Mouse (Mus musculus): ENCODE measurements around the gene Xrcc4. TPM values are rescaled to one million over a fixed set of nuclear protein-coding genes. Genes with fewer than 3 reads are reported as not detected.

The Xrcc4 gene
- polyA plus RNA-seq, 1 experiment from 2014 or later = 5.8 TPM

- Histone ChIP-seq H3K4me1 (ENCODE audit: control insufficient read depth, low read depth, low read length) (no peaks in the 10 kb centered on the region), H3K27ac (ENCODE audit: low read length) (no peak overlapping the region), H3K4me3 (ENCODE audit: low read depth, low read length) (no peak overlapping the region), H3K36me3 (ENCODE audit: control insufficient read depth, insufficient read depth) (no peaks in the 10 kb centered on the region), H3K9me3 (replicated peaks; ENCODE audit: control insufficient read depth, low read length) (no peaks in the 10 kb centered on the region), H3K27me3 (ENCODE audit: control insufficient read depth, insufficient read depth, low read depth, low read length) (no peaks in the 10 kb centered on the region), H3K9ac (ENCODE audit: low read depth, low read length) (no peak overlapping the region), H3K4me2 (ENCODE audit: low read depth, low read length) (no peak overlapping the region)
- WGBS (ENCODE audit: insufficient replicate concordance) = 47% methylated on average over 4 of the region's 4 CpGs
- peak; percentile 58; the same call in 1 of the 2 replicates for ATAC-seq (ENCODE audit: low read depth)
Measured at GRCm38 (mm10) chr13:89875499-89875898, 213.9 kb downstream of the Xrcc4 start.

- no peak for ATAC-seq (ENCODE audit: low read depth)
- 67% methylated on average over 3 of the region's 3 CpGs for WGBS (ENCODE audit: insufficient replicate concordance)
- Histone ChIP-seq H3K9ac (ENCODE audit: low read depth, low read length) (no peak overlapping the region), H3K27me3 (ENCODE audit: control insufficient read depth, insufficient read depth, low read depth, low read length) (no peaks in the 10 kb centered on the region), H3K27ac (ENCODE audit: low read length) (no peak overlapping the region), H3K4me1 (ENCODE audit: control insufficient read depth, low read depth, low read length) (no peaks in the 10 kb centered on the region), H3K36me3 (ENCODE audit: control insufficient read depth, insufficient read depth) (no peaks in the 10 kb centered on the region), H3K4me2 (ENCODE audit: low read depth, low read length) (no peak overlapping the region), H3K4me3 (ENCODE audit: low read depth, low read length) (no peak overlapping the region), H3K9me3 (replicated peaks; ENCODE audit: control insufficient read depth, low read length) (no peaks in the 10 kb centered on the region)
Measured at GRCm38 (mm10) chr13:89872725-89873124, 216.7 kb downstream of the Xrcc4 start.

- Histone ChIP-seq H3K27ac (ENCODE audit: low read length) (no peak overlapping the region), H3K9ac (ENCODE audit: low read depth, low read length) (no peak overlapping the region), H3K4me3 (ENCODE audit: low read depth, low read length) (no peak overlapping the region), H3K36me3 (ENCODE audit: control insufficient read depth, insufficient read depth) (no peaks in the 10 kb centered on the region), H3K4me1 (ENCODE audit: control insufficient read depth, low read depth, low read length) (no peaks in the 10 kb centered on the region), H3K9me3 (replicated peaks; ENCODE audit: control insufficient read depth, low read length) (no peaks in the 10 kb centered on the region), H3K27me3 (ENCODE audit: control insufficient read depth, insufficient read depth, low read depth, low read length) (no peaks in the 10 kb centered on the region), H3K4me2 (ENCODE audit: low read depth, low read length) (no peak overlapping the region)
- 62% methylated on average over 5 of the region's 5 CpGs for WGBS (ENCODE audit: insufficient replicate concordance)
- ATAC-seq (ENCODE audit: low read depth) = no peak
Measured at GRCm38 (mm10) chr13:89854139-89854538, 235.3 kb downstream of the Xrcc4 start.

GRCm38 (mm10) chr13:89850746-89851145, 238.7 kb downstream of the Xrcc4 start:
- H3K27me3 ChIP-seq (ENCODE audit: control insufficient read depth, insufficient read depth, low read depth, low read length) = no peaks in the 10 kb centered on the region
- H3K27ac ChIP-seq (ENCODE audit: low read length) = no peak overlapping the region
- no peak overlapping the region for H3K4me2 ChIP-seq (ENCODE audit: low read depth, low read length)
- H3K4me3 ChIP-seq (ENCODE audit: low read depth, low read length) = no peak overlapping the region
- no peak overlapping the region for H3K9ac ChIP-seq (ENCODE audit: low read depth, low read length)
- 66% methylated on average over 2 of the region's 2 CpGs for WGBS (ENCODE audit: insufficient replicate concordance)
- H3K9me3 ChIP-seq (replicated peaks; ENCODE audit: control insufficient read depth, low read length) = no peaks in the 10 kb centered on the region
- no peak for ATAC-seq (ENCODE audit: low read depth)
- H3K4me1 ChIP-seq (ENCODE audit: control insufficient read depth, low read depth, low read length) = no peaks in the 10 kb centered on the region
- H3K36me3 ChIP-seq (ENCODE audit: control insufficient read depth, insufficient read depth) = no peaks in the 10 kb centered on the region

GRCm38 (mm10) chr13:89849955-89850354, 239.5 kb downstream of the Xrcc4 start:
- Histone ChIP-seq H3K9me3 (replicated peaks; ENCODE audit: control insufficient read depth, low read length) (no peaks in the 10 kb centered on the region), H3K27ac (ENCODE audit: low read length) (no peak overlapping the region), H3K4me1 (ENCODE audit: control insufficient read depth, low read depth, low read length) (no peaks in the 10 kb centered on the region), H3K4me2 (ENCODE audit: low read depth, low read length) (no peak overlapping the region), H3K9ac (ENCODE audit: low read depth, low read length) (no peak overlapping the region), H3K4me3 (ENCODE audit: low read depth, low read length) (no peak overlapping the region), H3K27me3 (ENCODE audit: control insufficient read depth, insufficient read depth, low read depth, low read length) (no peaks in the 10 kb centered on the region), H3K36me3 (ENCODE audit: control insufficient read depth, insufficient read depth) (no peaks in the 10 kb centered on the region)
- 71% methylated on average over 1 of the region's 1 CpGs for WGBS (ENCODE audit: insufficient replicate concordance)
- no peak for ATAC-seq (ENCODE audit: low read depth)

GRCm38 (mm10) chr13:89838635-89839034, 250.8 kb downstream of the Xrcc4 start:
- Histone ChIP-seq H3K4me1 (ENCODE audit: control insufficient read depth, low read depth, low read length) (no peaks in the 10 kb centered on the region), H3K27me3 (ENCODE audit: control insufficient read depth, insufficient read depth, low read depth, low read length) (no peaks in the 10 kb centered on the region), H3K9ac (ENCODE audit: low read depth, low read length) (no peak overlapping the region), H3K27ac (ENCODE audit: low read length) (no peak overlapping the region), H3K36me3 (ENCODE audit: control insufficient read depth, insufficient read depth) (no peaks in the 10 kb centered on the region), H3K4me2 (ENCODE audit: low read depth, low read length) (no peak overlapping the region), H3K9me3 (replicated peaks; ENCODE audit: control insufficient read depth, low read length) (no peaks in the 10 kb centered on the region), H3K4me3 (ENCODE audit: low read depth, low read length) (no peak overlapping the region)
- WGBS (ENCODE audit: insufficient replicate concordance) = 67% methylated on average over 3 of the region's 3 CpGs
- no peak for ATAC-seq (ENCODE audit: low read depth)

- Histone ChIP-seq H3K9ac (ENCODE audit: low read depth, low read length) (no peak overlapping the region), H3K4me2 (ENCODE audit: low read depth, low read length) (no peak overlapping the region), H3K27me3 (ENCODE audit: control insufficient read depth, insufficient read depth, low read depth, low read length) (no peaks in the 10 kb centered on the region), H3K4me1 (ENCODE audit: control insufficient read depth, low read depth, low read length) (no peaks in the 10 kb centered on the region), H3K36me3 (ENCODE audit: control insufficient read depth, insufficient read depth) (no peaks in the 10 kb centered on the region), H3K27ac (ENCODE audit: low read length) (no peak overlapping the region), H3K4me3 (ENCODE audit: low read depth, low read length) (no peak overlapping the region), H3K9me3 (replicated peaks; ENCODE audit: control insufficient read depth, low read length) (no peaks in the 10 kb centered on the region)
- WGBS (ENCODE audit: insufficient replicate concordance) = 65% methylated on average over 3 of the region's 3 CpGs
- no peak for ATAC-seq (ENCODE audit: low read depth)
Measured at GRCm38 (mm10) chr13:89834485-89834884, 254.9 kb downstream of the Xrcc4 start.

GRCm38 (mm10) chr13:89833053-89833670, 256.2 kb downstream of the Xrcc4 start:
- Histone ChIP-seq H3K9me3 (replicated peaks; ENCODE audit: control insufficient read depth, low read length) (no peaks in the 10 kb centered on the region), H3K4me2 (ENCODE audit: low read depth, low read length) (no peak overlapping the region), H3K27ac (ENCODE audit: low read length) (no peak overlapping the region), H3K4me3 (ENCODE audit: low read depth, low read length) (no peak overlapping the region), H3K36me3 (ENCODE audit: control insufficient read depth, insufficient read depth) (no peaks in the 10 kb centered on the region), H3K4me1 (ENCODE audit: control insufficient read depth, low read depth, low read length) (no peaks in the 10 kb centered on the region), H3K27me3 (ENCODE audit: control insufficient read depth, insufficient read depth, low read depth, low read length) (no peaks in the 10 kb centered on the region), H3K9ac (ENCODE audit: low read depth, low read length) (no peak overlapping the region)
- WGBS (ENCODE audit: insufficient replicate concordance) = 55% methylated on average over 2 of the region's 2 CpGs
- ATAC-seq (ENCODE audit: low read depth) = no peak

- H3K4me3 ChIP-seq (ENCODE audit: low read depth, low read length) = no peak overlapping the region
- 38% methylated on average over 3 of the region's 3 CpGs for WGBS (ENCODE audit: insufficient replicate concordance)
- ATAC-seq (ENCODE audit: low read depth) = no peak
Measured at GRCm38 (mm10) chr13:89828429-89828970, 260.9 kb downstream of the Xrcc4 start.

More at GRCm38 (mm10) chr13:89828429-89828970, 260.9 kb downstream of the Xrcc4 start:
- Histone ChIP-seq H3K4me2 (ENCODE audit: low read depth, low read length) (no peak overlapping the region), H3K9me3 (replicated peaks; ENCODE audit: control insufficient read depth, low read length) (no peaks in the 10 kb centered on the region), H3K27ac (ENCODE audit: low read length) (no peak overlapping the region), H3K27me3 (ENCODE audit: control insufficient read depth, insufficient read depth, low read depth, low read length) (no peaks in the 10 kb centered on the region), H3K9ac (ENCODE audit: low read depth, low read length) (no peak overlapping the region), H3K36me3 (ENCODE audit: control insufficient read depth, insufficient read depth) (no peaks in the 10 kb centered on the region), H3K4me1 (ENCODE audit: control insufficient read depth, low read depth, low read length) (no peaks in the 10 kb centered on the region)
